Mouse (Mus musculus) cerebellum, adult 2 months (tissue): ENCODE measurements around the gene Kcnh6. TPM values are rescaled to one million over a fixed set of nuclear protein-coding genes. Genes with fewer than 3 reads are reported as not detected.

Source experiments
- DNase-seq, 2 experiments: peaks; one replicate each; pipeline ENCODE4 v3.0.0; 2021
- H3K27ac ChIP-seq: fragments of 200-500 bp; 2 replicates; pipeline ENCODE4 v1.5.1; 2012; ENCODE audit warnings: low read length, control low read depth, inconsistent platforms; ENCODE audit not compliant: insufficient read depth
- H3K27me3 ChIP-seq: fragments of 200-500 bp; 2 replicates; pipeline ENCODE4 v1.6.1; 2012; ENCODE audit warnings: inconsistent platforms, mild to moderate bottlenecking, low read length, moderate library complexity; ENCODE audit not compliant: control insufficient read depth, insufficient read depth
- H3K4me1 ChIP-seq: fragments of 200-500 bp; 2 replicates; pipeline ENCODE4 v1.6.1; 2011; ENCODE audit warnings: low read length; ENCODE audit not compliant: control insufficient read depth, insufficient read depth
- H3K4me3 ChIP-seq: fragments of 200-500 bp; replicated peaks from 2 replicates; pipeline ENCODE3; 2011; ENCODE audit warnings: mild to moderate bottlenecking, low read depth, low read length, control low read depth; ENCODE audit not compliant: insufficient read depth
- CTCF ChIP-seq: fragments of 200-500 bp; IDR thresholded peaks from 2 replicates; pipeline ENCODE4 v1.5.1; 2011; ENCODE audit warnings: low read depth, mild to moderate bottlenecking, control low read depth, low read length, moderate library complexity, borderline replicate concordance; ENCODE audit not compliant: insufficient read depth
- POLR2A ChIP-seq: fragments of 200-500 bp; IDR thresholded peaks from 2 replicates; pipeline ENCODE4 v1.6.1; 2011; ENCODE audit warnings: low read length, control low read depth, borderline replicate concordance; ENCODE audit not compliant: insufficient read depth
- WGBS: fragments of 180-500 bp; shearing (Covaris S2); methylation state at CpG from one replicate; pipeline ENCODE4 v1.1.7; 2018; 5-methylcytosine and 5-hydroxymethylcytosine counted together
- polyA plus RNA-seq: library from polyadenylated mRNA; depleted of rRNA; stranded (reverse); fragments of >200 nt; gene quantifications from 2 replicates; pipeline ENCODE4 v1.2.3, GENCODE M21; 2012

The Kcnh6 gene
- polyA plus RNA-seq, 1 experiment = 1.4 TPM

GRCm38 (mm10) chr11:106036548-106037417 is 28.9 kb downstream of the Kcnh6 start, which contains the start of gene Dcaf7:
TSS of gene Dcaf7 (plus strand) at chr11:106036872.
- Histone ChIP-seq H3K27me3 (no peaks in the 10 kb centered on the region), H3K4me1 (peaks cover 10% of the 10 kb centered on the region), H3K4me3 (peak within 1 kb of the TSS; percentile 74), H3K27ac (peak within 1 kb of the TSS; percentile 49)
- TF ChIP-seq CTCF (no peak), POLR2A (peak; percentile 57)
- under 1% methylated on average over 66 of the region's 66 CpGs for WGBS
- DNase-seq = peak; percentile 98 to 100

- DNase-seq = peak in 1 of 2 experiments; percentile 58
- H3K4me3 ChIP-seq = peak overlapping the region; percentile 69
- TF ChIP-seq POLR2A = 0 out of 2 replicates have a peak, but pooled peaks have one; percentile 14
- no peak for TF ChIP-seq CTCF
- peak overlapping the region; percentile 2; the same call in 1 of the 2 replicates for H3K27ac ChIP-seq
- H3K27me3 ChIP-seq = no peaks in the 10 kb centered on the region
- WGBS = under 1% methylated on average over 13 of the region's 13 CpGs
- H3K4me1 ChIP-seq = peaks cover 10% of the 10 kb centered on the region
These were observed 29.5 kb downstream of the Kcnh6 start for GRCm38 (mm10) chr11:106037418-106037751.

- TF ChIP-seq POLR2A (no peak), CTCF (no peak)
- H3K4me3 ChIP-seq = no peak overlapping the region
These were observed 36.4 kb downstream of the Kcnh6 start for GRCm38 (mm10) chr11:106044349-106044748.

GRCm38 (mm10) chr11:106045256-106045655 is 37.3 kb downstream of the Kcnh6 start:
- 94% methylated on average over 1 of the region's 1 CpGs for WGBS

More at GRCm38 (mm10) chr11:106044349-106044748, 36.4 kb downstream of the Kcnh6 start:
- Histone ChIP-seq H3K27me3 (no peaks in the 10 kb centered on the region), H3K27ac (no peak overlapping the region), H3K4me1 (peaks cover 20% of the 10 kb centered on the region)
- no peak for DNase-seq

DNA sequence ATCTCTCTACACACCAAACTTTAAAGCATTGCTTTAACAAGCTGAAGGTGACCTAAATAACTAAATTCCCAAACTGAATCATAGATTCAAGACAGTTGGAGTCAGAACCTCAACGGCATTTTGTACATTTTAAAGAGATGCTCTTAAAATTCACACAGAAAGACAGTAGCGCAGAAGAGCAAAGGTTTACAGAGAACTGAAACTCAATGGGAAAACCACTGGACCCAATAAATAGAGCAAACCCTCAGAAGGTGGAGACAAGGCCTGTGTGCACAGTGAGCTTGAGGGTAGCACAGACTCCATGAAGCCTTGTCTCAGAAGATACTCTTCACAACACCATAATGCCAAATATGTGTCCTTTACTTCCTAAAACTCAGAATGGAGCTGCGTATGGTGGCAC is 37.9 kb downstream of the Kcnh6 start:
- peaks cover 14% of the 10 kb centered on the region for H3K4me1 ChIP-seq
- 92% methylated on average over 3 of the region's 3 CpGs for WGBS
- no peak overlapping the region for H3K4me3 ChIP-seq
- H3K27me3 ChIP-seq = no peaks in the 10 kb centered on the region
- no peak for DNase-seq
- TF ChIP-seq CTCF = no peak
- no peak for TF ChIP-seq POLR2A
- H3K27ac ChIP-seq = no peak overlapping the region

More at GRCm38 (mm10) chr11:106045256-106045655, 37.3 kb downstream of the Kcnh6 start:
- H3K4me1 ChIP-seq = peaks cover 19% of the 10 kb centered on the region
- no peak for DNase-seq
- H3K4me3 ChIP-seq = no peak overlapping the region
- no peak for TF ChIP-seq POLR2A
- no peak for TF ChIP-seq CTCF
- H3K27ac ChIP-seq = no peak overlapping the region
- no peaks in the 10 kb centered on the region for H3K27me3 ChIP-seq

- Histone ChIP-seq H3K4me3 (no peak overlapping the region), H3K4me1 (peaks cover 14% of the 10 kb centered on the region), H3K27ac (no peak overlapping the region), H3K27me3 (no peaks in the 10 kb centered on the region)
- TF ChIP-seq CTCF (no peak), POLR2A (no peak)
- no peak for DNase-seq
- WGBS = 40% methylated on average over 9 of the region's 9 CpGs
These were observed 38.7 kb downstream of the Kcnh6 start for GRCm38 (mm10) chr11:106046584-106046983.

DNA sequence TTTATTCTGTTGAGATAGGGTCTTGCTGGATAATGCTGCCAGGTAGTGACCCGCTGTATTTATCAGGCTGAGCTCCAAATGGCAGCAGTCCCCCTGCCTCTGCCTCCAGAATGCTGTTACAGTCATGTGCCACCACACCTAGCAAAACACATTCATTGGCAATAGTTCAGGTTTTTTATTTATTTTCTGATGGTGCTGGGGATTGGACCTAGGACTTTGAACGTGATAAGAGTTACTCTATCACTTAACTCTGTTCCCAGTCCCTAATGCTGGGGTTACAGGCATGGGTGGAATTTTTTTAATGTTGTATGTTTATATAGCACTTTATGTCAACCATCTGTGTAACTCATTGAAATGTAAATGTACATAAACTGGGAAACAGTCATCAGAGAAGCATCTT is 46.0 kb downstream of the Kcnh6 start:
- no peaks in the 10 kb centered on the region for H3K4me1 ChIP-seq
- TF ChIP-seq POLR2A (no peak), CTCF (no peak)
- 96% methylated on average over 2 of the region's 2 CpGs for WGBS
- no peak overlapping the region for H3K27ac ChIP-seq
- H3K27me3 ChIP-seq = no peaks in the 10 kb centered on the region
- H3K4me3 ChIP-seq = no peak overlapping the region
- DNase-seq = no peak

DNA sequence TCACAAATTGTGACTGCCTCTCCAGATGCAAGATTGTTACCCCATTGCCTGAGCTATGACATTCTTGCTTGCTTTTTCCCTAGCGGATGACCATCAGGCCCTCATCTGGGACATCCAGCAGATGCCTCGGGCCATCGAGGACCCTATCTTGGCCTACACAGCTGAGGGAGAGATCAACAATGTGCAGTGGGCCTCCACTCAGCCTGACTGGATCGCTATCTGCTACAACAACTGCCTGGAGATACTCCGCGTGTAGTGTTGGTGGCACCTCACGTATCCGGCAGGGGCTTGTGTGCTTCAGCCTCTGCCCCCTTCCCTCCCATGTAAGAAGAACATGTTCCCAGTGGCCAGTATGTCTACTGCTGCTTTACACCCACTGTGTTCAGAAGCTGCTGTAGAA is 46.7 kb downstream of the Kcnh6 start:
- no peaks in the 10 kb centered on the region for H3K4me1 ChIP-seq
- no peak overlapping the region for H3K4me3 ChIP-seq
- H3K27ac ChIP-seq = no peak overlapping the region
- no peak for TF ChIP-seq POLR2A
- TF ChIP-seq CTCF = no peak
- no peaks in the 10 kb centered on the region for H3K27me3 ChIP-seq
- WGBS = 95% methylated on average over 8 of the region's 8 CpGs
- no peak for DNase-seq
